Mouse (Mus musculus): Measurements from ENCODE around the gene Arhgef17. TPM values are rescaled to one million over a fixed set of nuclear protein-coding genes. Genes with fewer than 3 reads are reported as not detected.

The Arhgef17 gene
- total and polyA plus RNA-seq, 3 experiments, result 0.02 to 0.05 TPM; not detected in 1

DNA sequence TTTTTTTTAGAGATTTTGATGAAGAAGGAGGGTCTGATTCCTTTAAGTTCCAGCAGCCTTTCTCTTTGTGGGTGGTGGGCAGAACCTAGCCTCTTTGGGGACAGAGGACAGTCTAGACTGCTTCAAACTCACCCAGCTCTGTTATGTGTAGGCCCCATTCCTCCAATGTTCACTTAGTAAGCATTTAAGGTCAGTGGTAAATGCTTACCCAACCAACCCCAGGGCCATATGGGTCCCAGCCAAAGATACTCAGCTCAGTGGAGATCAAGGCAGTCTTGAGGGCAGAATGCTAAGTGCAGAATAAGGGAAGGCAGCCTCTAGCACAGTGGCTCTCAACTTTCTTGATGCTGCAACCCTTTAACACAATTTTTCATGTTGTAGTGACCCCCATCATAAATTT lies 1.6 kb upstream of the Arhgef17 start:
- TF ChIP-seq TAL1 (conservative IDR thresholded peaks at IDR 0.05; ENCODE audit: low read depth, low read length) (no peak), GATA1 (IDR thresholded peaks at IDR 0.05; ENCODE audit: borderline replicate concordance, low read length) (no peak), GATA2 (IDR thresholded peaks at IDR 0.05; ENCODE audit: borderline replicate concordance, low read depth, low read length) (no peak), POLR2AphosphoS5 (IDR thresholded peaks at IDR 0.05; ENCODE audit: insufficient replicate concordance, low read depth, low read length) (no peak), CTCF (IDR thresholded peaks at IDR 0.05; ENCODE audit: low read depth, low read length) (no peak)
- Histone ChIP-seq H3K9me3 (replicated peaks) (peaks cover 29% of the 10 kb centered on the region), H3K27me3 (ENCODE audit: insufficient read depth, low read length) (peaks cover 24% of the 10 kb centered on the region; the same call in 1 of the 2 replicates), H3K4me1 (ENCODE audit: insufficient read depth, low read depth, low read length) (peaks cover 7% of the 10 kb centered on the region), H3K4me3 (ENCODE audit: low read depth, low read length) (no peak overlapping the region), H3K36me3 (replicated peaks) (no peaks in the 10 kb centered on the region)
- ATAC-seq (ENCODE audit: extremely low read depth, insufficient number of reproducible peaks, low FRiP score, poor library complexity, severe bottlenecking), result no peak
- DNase-seq (ENCODE audit: low spot score), result no peak

DNA sequence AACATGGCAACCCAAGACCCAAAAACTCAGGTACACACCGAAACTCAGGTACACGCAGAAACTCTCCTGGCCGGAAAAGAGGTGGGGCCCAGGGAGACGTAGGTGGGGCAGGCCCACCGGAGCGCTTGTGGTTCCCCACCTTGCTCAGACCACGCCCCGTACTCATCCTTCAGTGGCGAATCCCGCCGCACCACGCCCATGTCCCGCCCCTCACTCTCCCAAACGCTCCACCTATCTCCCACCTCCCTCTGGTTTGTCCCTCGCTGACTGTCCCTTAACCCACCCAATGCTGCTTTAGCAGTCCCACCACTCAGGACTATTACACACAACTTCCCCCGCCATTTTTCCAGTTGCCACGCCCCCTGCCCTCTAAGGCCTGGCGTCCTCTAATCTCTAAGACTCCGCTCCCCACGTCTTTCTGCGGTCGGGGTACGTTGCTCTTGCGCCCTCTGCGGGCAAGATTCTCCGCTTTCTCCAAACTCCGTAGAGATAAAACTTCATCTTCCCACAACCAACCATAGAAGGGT lies 637 bp upstream of the Arhgef17 start:
- H3K36me3 ChIP-seq (replicated peaks), result no peaks in the 10 kb centered on the region
- peak overlapping the region; percentile 42; the same call in 1 of the 2 replicates for H3K4me3 ChIP-seq (ENCODE audit: low read depth, low read length)
- no peak for TF ChIP-seq TAL1 (conservative IDR thresholded peaks at IDR 0.05; ENCODE audit: low read depth, low read length)
- TF ChIP-seq POLR2AphosphoS5 (IDR thresholded peaks at IDR 0.05; ENCODE audit: insufficient replicate concordance, low read depth, low read length), result no peak
- TF ChIP-seq GATA2 (IDR thresholded peaks at IDR 0.05; ENCODE audit: borderline replicate concordance, low read depth, low read length), result no peak
- no peak for TF ChIP-seq GATA1 (IDR thresholded peaks at IDR 0.05; ENCODE audit: borderline replicate concordance, low read length)
- no peak for TF ChIP-seq CTCF (IDR thresholded peaks at IDR 0.05; ENCODE audit: low read depth, low read length)
- ATAC-seq (ENCODE audit: extremely low read depth, insufficient number of reproducible peaks, low FRiP score, poor library complexity, severe bottlenecking) (no peak), DNase-seq (ENCODE audit: low spot score) (no peak)
- peaks cover 29% of the 10 kb centered on the region for H3K27me3 ChIP-seq (ENCODE audit: insufficient read depth, low read length)
- H3K9me3 ChIP-seq (replicated peaks), result peaks cover 29% of the 10 kb centered on the region
- H3K4me1 ChIP-seq (ENCODE audit: insufficient read depth, low read depth, low read length), result peaks cover 7% of the 10 kb centered on the region

DNA sequence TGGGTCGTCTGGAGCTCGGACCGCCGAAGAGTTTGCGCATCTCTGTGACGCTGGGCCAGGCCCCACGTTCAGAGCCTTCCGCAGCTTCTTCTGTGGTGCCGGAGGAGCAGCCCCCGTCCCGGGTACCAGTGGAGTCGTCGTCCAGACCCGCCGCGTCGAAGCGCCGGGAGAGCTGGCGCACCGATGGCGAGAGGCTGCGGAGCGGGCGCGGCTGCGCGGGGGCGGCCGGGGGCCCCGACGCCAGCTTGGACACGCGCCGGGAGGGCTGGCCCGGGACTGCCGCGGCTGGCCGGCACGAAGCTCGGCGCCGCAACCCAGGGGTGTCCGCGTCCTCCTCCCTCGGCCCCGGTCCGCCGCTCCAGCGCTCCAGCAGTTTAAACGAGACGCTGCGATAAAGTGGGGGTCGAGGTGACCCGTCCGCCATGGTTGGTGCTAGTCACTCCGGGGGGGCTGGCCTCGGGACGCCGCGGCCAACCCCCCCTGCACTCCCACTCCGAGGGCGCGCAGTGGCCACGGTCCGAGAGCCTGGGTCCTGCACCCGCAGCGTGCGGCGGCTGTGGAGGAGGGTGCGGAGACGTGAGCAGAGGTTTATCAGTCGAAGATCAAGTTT lies 486 bp downstream of the Arhgef17 start:
- H3K27me3 ChIP-seq (ENCODE audit: insufficient read depth, low read length), result peaks cover 40% of the 10 kb centered on the region
- peaks cover 7% of the 10 kb centered on the region for H3K4me1 ChIP-seq (ENCODE audit: insufficient read depth, low read depth, low read length)
- no peak for ATAC-seq (ENCODE audit: extremely low read depth, insufficient number of reproducible peaks, low FRiP score, poor library complexity, severe bottlenecking)
- no peak overlapping the region; the same call in 1 of the 2 replicates for H3K4me3 ChIP-seq (ENCODE audit: low read depth, low read length)
- no peak for DNase-seq (ENCODE audit: low spot score)
- no peak for TF ChIP-seq CTCF (IDR thresholded peaks at IDR 0.05; ENCODE audit: low read depth, low read length)
- TF ChIP-seq GATA2 (IDR thresholded peaks at IDR 0.05; ENCODE audit: borderline replicate concordance, low read depth, low read length), result no peak
- TF ChIP-seq GATA1 (IDR thresholded peaks at IDR 0.05; ENCODE audit: borderline replicate concordance, low read length), result no peak
- no peak for TF ChIP-seq TAL1 (conservative IDR thresholded peaks at IDR 0.05; ENCODE audit: low read depth, low read length)
- TF ChIP-seq POLR2AphosphoS5 (IDR thresholded peaks at IDR 0.05; ENCODE audit: insufficient replicate concordance, low read depth, low read length), result no peak
- peaks cover 29% of the 10 kb centered on the region for H3K9me3 ChIP-seq (replicated peaks)
- no peaks in the 10 kb centered on the region for H3K36me3 ChIP-seq (replicated peaks)

DNA sequence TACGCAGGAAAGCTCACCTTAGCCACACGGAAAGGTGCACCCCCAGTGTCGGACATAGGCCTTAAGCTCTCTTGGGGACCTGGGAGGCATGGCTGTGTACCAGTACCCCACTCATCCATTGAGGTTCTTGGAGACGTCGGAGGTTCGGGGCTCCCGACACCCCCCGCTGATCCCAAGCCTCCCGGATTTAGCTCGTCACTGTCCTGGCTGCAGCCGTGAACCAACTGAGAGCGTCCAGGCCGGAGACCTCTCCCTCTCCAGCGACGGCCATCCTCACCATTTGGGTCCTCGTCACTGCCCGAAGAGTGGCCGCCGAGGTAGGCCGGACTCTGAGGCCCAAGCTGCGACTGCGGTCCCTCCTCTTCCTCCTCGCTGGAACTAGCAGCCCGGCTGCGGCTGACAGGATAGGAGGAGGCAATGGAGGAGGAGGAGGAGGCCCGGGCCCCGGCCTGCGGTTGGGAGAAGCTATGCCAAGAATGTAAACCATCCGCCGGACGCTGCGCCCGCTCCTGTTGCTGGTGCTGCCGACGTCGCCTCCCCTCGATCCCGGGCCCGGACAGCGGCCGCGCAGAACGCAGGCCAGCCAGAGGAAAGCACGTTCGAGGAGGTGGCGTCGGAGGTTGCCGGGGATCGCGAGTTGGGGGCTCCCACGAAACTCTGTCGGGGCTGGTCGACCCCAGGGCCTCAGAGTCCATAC lies 1.1 kb downstream of the Arhgef17 start:
- DNase-seq (ENCODE audit: low spot score) (no peak), ATAC-seq (ENCODE audit: extremely low read depth, insufficient number of reproducible peaks, low FRiP score, poor library complexity, severe bottlenecking) (no peak)
- no peak overlapping the region; the same call in 1 of the 2 replicates for H3K4me3 ChIP-seq (ENCODE audit: low read depth, low read length)
- peaks cover 7% of the 10 kb centered on the region for H3K4me1 ChIP-seq (ENCODE audit: insufficient read depth, low read depth, low read length)
- no peak for TF ChIP-seq GATA1 (IDR thresholded peaks at IDR 0.05; ENCODE audit: borderline replicate concordance, low read length)
- no peak for TF ChIP-seq TAL1 (conservative IDR thresholded peaks at IDR 0.05; ENCODE audit: low read depth, low read length)
- TF ChIP-seq POLR2AphosphoS5 (IDR thresholded peaks at IDR 0.05; ENCODE audit: insufficient replicate concordance, low read depth, low read length), result no peak
- no peaks in the 10 kb centered on the region for H3K36me3 ChIP-seq (replicated peaks)
- peaks cover 46% of the 10 kb centered on the region for H3K27me3 ChIP-seq (ENCODE audit: insufficient read depth, low read length)
- H3K9me3 ChIP-seq (replicated peaks), result peaks cover 29% of the 10 kb centered on the region

GRCm38 (mm10) chr7:100929639-100930303 lies 2.1 kb downstream of the Arhgef17 start:
- H3K4me3 ChIP-seq (ENCODE audit: low read depth, low read length), result no peak overlapping the region
- no peaks in the 10 kb centered on the region for H3K36me3 ChIP-seq (replicated peaks)
- no peak for ATAC-seq (ENCODE audit: extremely low read depth, insufficient number of reproducible peaks, low FRiP score, poor library complexity, severe bottlenecking)
- peaks cover 51% of the 10 kb centered on the region for H3K27me3 ChIP-seq (ENCODE audit: insufficient read depth, low read length)
- peaks cover 7% of the 10 kb centered on the region for H3K4me1 ChIP-seq (ENCODE audit: insufficient read depth, low read depth, low read length)
- TF ChIP-seq GATA2 (IDR thresholded peaks at IDR 0.05; ENCODE audit: borderline replicate concordance, low read depth, low read length) (no peak), GATA1 (IDR thresholded peaks at IDR 0.05; ENCODE audit: borderline replicate concordance, low read length) (no peak), CTCF (IDR thresholded peaks at IDR 0.05; ENCODE audit: low read depth, low read length) (no peak), TAL1 (conservative IDR thresholded peaks at IDR 0.05; ENCODE audit: low read depth, low read length) (no peak), POLR2AphosphoS5 (IDR thresholded peaks at IDR 0.05; ENCODE audit: insufficient replicate concordance, low read depth, low read length) (no peak)
- peaks cover 29% of the 10 kb centered on the region for H3K9me3 ChIP-seq (replicated peaks)
- DNase-seq (ENCODE audit: low spot score), result no peak

GRCm38 (mm10) chr7:100928456-100928855 lies 3.5 kb downstream of the Arhgef17 start:
- DNase-seq (ENCODE audit: low spot score) (no peak), ATAC-seq (ENCODE audit: extremely low read depth, insufficient number of reproducible peaks, low FRiP score, poor library complexity, severe bottlenecking) (no peak)
- H3K27me3 ChIP-seq (ENCODE audit: insufficient read depth, low read length), result peaks cover 58% of the 10 kb centered on the region
- no peaks in the 10 kb centered on the region for H3K36me3 ChIP-seq (replicated peaks)
- peaks cover 7% of the 10 kb centered on the region for H3K4me1 ChIP-seq (ENCODE audit: insufficient read depth, low read depth, low read length)
- H3K9me3 ChIP-seq (replicated peaks), result peaks cover 29% of the 10 kb centered on the region
- TF ChIP-seq GATA2 (IDR thresholded peaks at IDR 0.05; ENCODE audit: borderline replicate concordance, low read depth, low read length) (no peak), GATA1 (IDR thresholded peaks at IDR 0.05; ENCODE audit: borderline replicate concordance, low read length) (no peak), TAL1 (conservative IDR thresholded peaks at IDR 0.05; ENCODE audit: low read depth, low read length) (no peak), CTCF (IDR thresholded peaks at IDR 0.05; ENCODE audit: low read depth, low read length) (no peak), POLR2AphosphoS5 (IDR thresholded peaks at IDR 0.05; ENCODE audit: insufficient replicate concordance, low read depth, low read length) (no peak)
- no peak overlapping the region for H3K4me3 ChIP-seq (ENCODE audit: low read depth, low read length)

Data from G1E (cell line).